Mouse (Mus musculus): ENCODE measurements around the gene Osm. TPM values are rescaled to one million over a fixed set of nuclear protein-coding genes. Genes with fewer than 3 reads are reported as not detected.

Gene Osm
- total RNA-seq, 1 experiment from 2014 or later: 22.8 TPM

- no peak for ATAC-seq (replicated peaks in 1 of 2; ENCODE audit: insufficient read depth in 1 of 2, low FRiP score in 2 of 2, low TSS enrichment in 1 of 2, low read depth in 1 of 2, poor library complexity in 2 of 2, severe bottlenecking in 2 of 2)
These were observed 47.4 kb downstream of the Osm start for GRCm38 (mm10) chr11:4283627-4284026.

- peak; percentile 82 for ATAC-seq (replicated peaks in 1 of 2; ENCODE audit: insufficient read depth in 1 of 2, low FRiP score in 2 of 2, low TSS enrichment in 1 of 2, low read depth in 1 of 2, poor library complexity in 2 of 2, severe bottlenecking in 2 of 2)
These were observed 53.1 kb downstream of the Osm start for GRCm38 (mm10) chr11:4289280-4289679.

Other genes starting within 250 kb of the Osm start
- not detected in 2 replicates for gene Sec14l4, start 205.0 kb upstream of the Osm start, total RNA-seq (2017)
- gene Sec14l3, start 171.6 kb upstream of the Osm start, total RNA-seq (2017): not detected in 2 replicates
- gene Mtfp1, start 141.0 kb upstream of the Osm start, total RNA-seq (2017): 5.5 and 15.3 TPM in 2 replicates
- gene Sec14l2, start 113.0 kb upstream of the Osm start, total RNA-seq (2017): 3.1 and 5.9 TPM in 2 replicates
- 13.8 and 28.8 TPM in 2 replicates for gene Rnf215, start 101.2 kb upstream of the Osm start, total RNA-seq (2017)
- gene Ccdc157, start 76.1 kb upstream of the Osm start, total RNA-seq (2017): 1.6 and 2.8 TPM in 2 replicates
- 34.0 and 48.0 TPM in 2 replicates for gene Sf3a1, start 76.1 kb upstream of the Osm start, total RNA-seq (2017)
- 9.6 and 13.6 TPM in 2 replicates for gene Tbc1d10a, start 49.6 kb upstream of the Osm start, total RNA-seq (2017)
- 1.9 TPM in 2 replicates for gene Castor1, start 18.2 kb upstream of the Osm start, total RNA-seq (2017)
- 19.3 and 22.7 TPM in 2 replicates for gene Lif, start 21.1 kb downstream of the Osm start, total RNA-seq (2017)
- 0.31 and 0.79 TPM in 2 replicates for gene Hormad2, start 204.7 kb downstream of the Osm start, total RNA-seq (2017)